Mouse (Mus musculus): ENCODE results near the gene Exd2.
A peak's percentile ranks its signal among the peaks of the same experiment; 100 is the strongest.

The Exd2 gene

DNA sequence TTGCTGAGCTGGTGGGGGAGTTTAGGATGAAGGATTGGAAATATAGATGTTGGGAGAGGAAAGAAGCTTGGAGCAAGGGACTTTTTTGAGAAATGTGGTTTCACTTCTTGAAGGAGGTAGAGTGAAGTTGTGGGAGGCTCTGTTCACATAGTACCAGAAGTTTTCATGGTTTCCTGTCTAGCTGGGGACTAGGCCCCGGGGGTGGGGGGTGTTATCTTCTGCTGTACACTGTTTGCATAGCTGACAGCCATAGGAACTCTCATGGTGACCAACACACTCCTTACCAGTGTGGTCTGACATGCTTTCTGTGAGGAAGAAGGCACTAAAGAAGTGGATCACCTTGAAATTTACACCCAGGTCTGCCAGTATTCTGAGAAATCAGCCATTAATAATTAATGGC, 32.8 kb downstream of the Exd2 start:
- DNase-seq (ENCODE audit: low spot score in 2 of 2), result no peak

DNA sequence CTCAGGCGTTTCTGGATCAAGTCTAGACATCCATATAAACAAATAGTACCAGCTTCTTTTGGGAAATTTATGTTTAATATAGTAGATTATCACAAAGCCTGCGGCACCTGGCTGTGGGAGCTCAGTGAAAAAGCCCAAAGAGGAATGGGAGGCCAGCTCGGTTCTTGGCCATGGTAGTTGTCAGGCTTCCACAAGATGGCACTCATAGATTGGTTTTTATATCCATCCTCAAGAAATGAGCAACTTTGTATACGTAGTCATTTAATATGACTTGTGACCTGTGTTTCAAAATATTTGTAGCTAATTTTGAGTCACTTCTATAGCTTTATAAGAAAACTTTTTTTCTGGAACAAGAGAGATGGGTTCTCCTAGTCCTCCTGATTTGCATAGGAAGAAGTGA, 35.5 kb downstream of the Exd2 start:
- DNase-seq (ENCODE audit: low spot score in 2 of 2), result no peak

DNA sequence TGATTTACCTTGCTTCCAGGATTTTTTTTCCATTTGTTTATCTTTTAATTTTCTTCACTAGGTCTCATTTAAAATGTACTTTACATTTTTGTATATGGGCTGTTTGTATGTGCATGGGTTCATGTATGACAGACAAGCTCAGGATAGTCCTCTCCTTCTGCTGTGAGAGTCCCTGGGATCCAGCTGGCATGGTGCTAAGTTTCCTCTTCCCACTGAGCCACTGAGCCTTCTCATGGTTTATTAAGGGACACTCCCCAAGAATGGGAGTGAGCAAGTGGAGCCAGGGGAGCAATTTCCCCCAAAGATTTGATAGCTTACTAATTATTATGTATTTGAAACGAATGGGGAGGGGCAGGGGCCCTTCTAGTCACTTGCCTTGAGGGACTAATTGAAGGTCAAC, 37.6 kb downstream of the Exd2 start:
- DNase-seq (ENCODE audit: low spot score in 2 of 2), result no peak

DNA sequence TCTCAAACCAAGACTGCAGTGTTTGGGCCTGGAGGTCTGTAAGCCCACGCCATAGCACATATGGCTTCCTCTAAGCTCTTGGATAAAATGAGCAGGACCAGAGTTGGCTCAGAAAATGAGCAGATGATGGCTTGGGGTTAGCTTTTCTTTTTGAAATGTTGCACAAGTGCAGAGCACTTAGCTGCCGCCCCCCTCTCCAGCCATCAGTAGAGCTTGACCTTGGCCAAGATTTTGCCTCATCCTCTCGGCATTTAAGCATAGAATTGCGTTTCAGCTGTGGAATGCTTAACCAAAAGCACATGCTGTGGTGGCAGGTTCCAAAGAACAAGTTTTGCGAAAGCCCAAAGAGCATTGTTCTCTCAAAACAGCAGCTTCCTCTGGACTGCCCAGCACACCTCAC, 41.8 kb downstream of the Exd2 start:
- no peak for DNase-seq (ENCODE audit: low spot score in 2 of 2)

DNA sequence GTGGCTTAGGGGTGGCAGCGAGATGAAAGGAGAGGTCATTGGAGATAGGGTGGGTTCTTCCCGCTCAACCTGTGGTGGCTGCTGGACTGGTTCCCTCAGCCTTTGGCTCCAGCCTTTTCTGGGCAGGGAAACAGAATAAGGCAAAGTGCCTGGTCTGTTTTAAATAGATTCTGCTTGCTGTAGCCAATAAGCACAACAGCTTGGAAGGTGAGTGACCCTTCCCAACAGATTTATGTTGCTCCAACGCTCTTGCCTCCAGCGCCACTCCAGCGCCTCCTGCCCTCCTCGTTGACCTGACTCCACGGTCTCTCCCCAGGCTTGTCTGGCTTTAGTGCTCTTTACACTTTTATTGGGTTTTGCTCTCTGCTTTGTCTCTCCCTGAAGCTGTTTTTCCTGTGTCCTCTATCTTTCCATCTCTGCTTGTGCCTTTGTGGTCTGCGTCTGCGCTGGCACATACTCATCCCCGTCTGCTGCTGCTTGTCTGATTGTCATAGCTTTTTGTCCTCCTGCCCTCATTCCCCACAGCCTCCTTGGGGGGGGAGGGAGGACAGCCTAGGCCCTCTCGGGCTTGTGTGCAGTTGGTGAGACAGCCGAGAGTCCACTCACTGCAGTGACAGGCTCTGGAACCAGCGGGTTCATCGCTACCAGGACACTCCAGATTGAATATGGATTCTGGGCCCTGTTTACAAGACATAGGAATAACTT, 44.3 kb downstream of the Exd2 start:
- DNase-seq (ENCODE audit: low spot score in 2 of 2), result no peak

DNA sequence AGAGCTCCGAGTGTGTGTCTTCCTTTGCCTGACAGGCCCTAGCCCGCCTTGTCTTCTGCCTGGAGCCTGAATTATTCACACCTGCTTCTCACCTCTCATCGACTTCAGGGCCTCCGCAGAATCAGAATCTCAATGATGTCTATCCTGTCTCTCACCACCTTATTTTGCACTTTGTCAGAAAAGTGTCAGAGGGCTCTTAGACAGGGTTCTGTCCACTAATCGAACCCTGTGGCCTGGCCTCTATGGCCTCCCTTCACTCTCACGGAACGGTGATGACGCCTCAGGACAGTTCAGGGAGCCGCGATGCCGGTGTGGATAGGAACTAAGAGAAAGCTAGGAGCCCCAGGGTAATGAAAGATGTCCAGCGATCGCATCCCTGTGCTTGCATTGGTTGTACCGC, 55.1 kb downstream of the Exd2 start, which contains the start of gene Galnt16:
Gene Galnt16 (plus strand): TSS at position 301 of the 400 bp plus-strand sequence.
- no peak for DNase-seq (ENCODE audit: low spot score in 2 of 2)

DNA sequence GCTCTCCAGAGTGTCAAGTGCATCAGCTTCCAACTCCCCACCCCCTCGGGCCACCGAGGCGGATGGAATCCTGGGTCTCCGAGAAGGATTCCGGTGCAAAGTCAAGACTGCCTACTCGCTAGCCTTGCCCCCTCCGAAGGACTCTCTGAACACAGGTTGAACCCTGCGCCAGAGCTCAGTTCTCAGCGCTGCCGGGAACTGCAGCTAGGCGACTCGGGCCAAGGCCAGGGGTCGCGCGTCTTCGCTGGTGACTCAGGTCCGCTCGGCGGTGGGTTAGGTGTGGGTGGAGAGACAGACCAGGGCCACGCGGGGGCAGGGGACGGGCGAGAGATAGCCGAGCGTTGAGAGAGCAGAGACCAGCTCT, 55.5 kb downstream of the Exd2 start:
- peak in 1 of 2 experiments; percentile 49 for DNase-seq (ENCODE audit: low spot score in 2 of 2)

DNA sequence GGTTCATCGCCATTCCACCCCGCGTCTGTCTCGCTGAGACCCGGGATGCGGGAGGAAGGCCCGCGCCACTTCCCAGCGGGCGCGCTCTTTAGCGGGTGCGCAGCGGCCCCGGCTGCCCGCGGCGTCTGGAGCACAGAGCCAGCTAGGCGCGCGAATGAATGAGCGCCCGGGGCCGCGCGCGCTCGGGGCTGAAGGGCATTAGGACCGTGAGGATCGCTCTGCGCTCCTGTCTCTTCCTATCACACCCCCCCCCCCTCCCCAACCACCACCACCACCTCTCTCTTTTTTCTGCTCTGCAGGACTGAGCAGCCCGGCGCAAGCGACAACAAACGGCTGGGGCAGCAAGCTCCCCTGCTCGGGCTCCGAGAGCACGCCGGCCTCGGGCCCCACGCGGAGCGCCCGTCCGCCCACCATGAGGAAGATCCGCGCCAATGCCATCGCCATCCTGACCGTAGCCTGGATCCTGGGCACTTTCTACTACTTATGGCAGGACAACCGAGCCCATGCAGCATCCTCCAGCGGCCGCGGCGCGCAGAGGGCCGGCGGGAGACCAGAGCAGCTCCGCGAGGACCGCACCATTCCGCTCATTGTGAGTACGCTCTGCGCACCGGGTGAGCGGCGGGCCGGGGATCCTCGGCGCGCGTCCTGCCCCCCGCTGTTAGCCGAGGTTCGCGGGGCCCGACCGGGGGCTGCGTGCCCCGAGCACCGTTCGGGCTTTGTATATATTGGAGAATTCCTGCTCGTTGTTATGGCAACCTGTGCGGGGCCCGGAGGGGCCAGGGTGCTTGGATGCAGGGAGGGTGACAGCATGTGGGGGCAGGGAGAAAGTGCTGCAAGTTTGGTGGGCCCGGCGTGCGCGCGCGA, 56.1 kb downstream of the Exd2 start:
- DNase-seq (ENCODE audit: low spot score in 2 of 2), result peak; percentile 79 to 81

DNA sequence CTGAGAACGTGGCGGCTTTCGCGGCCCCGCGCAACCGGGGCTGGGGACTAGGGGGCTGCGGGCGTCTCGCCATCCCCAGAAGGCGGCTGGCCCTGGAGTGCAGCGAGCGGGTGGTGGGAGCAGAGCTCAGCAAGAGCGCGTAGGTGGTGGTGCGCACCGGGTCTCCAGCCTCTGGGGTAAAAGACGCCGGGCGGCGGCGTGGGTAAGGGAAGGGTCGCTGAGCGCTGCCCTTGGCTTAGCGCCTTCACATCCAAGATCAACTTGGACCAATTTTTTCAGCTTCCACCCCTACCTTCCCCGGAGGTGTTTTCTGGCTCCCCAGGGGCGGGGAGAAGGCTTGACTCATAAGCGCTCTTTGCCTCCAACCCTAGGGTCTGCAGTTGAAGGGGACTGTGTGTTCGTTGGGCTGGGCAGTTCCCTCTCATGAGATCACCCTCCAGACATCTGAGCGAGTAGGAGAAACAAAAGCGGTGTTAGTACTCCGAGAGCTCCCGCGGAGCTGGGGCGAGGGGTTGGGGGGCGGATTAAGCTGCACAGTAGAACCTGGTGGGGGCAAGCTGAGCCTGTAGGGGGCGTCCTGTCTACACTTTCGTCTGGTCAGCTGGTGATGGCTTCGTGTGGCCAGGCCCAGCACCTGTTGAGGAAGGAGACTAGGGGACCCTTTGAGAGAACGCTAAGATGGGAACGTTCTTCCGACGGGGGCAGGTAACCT, 56.9 kb downstream of the Exd2 start:
- peak; percentile 74 to 81 for DNase-seq (ENCODE audit: low spot score in 2 of 2)

DNA sequence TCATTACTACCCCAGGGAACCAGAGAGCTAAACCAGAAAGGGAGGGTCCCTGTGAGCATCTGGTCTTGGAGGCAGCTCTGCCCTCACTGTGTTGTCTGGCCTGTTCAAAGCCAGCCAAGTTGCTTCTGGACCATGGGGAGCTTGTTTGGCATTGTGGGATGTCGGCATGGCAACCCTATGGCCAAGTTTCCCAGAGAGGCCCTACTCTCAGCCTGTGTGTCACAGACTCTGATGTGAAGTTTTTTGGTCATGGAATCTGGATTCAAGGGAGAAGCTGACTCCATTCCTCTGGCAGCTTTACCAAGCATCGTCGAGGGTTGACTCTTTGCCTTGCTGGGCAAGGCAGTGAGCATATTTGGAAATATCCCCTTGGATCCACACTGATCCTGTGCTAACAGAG, 59.1 kb downstream of the Exd2 start:
- peak; percentile 60 for DNase-seq (ENCODE audit: low spot score in 2 of 2)

DNA sequence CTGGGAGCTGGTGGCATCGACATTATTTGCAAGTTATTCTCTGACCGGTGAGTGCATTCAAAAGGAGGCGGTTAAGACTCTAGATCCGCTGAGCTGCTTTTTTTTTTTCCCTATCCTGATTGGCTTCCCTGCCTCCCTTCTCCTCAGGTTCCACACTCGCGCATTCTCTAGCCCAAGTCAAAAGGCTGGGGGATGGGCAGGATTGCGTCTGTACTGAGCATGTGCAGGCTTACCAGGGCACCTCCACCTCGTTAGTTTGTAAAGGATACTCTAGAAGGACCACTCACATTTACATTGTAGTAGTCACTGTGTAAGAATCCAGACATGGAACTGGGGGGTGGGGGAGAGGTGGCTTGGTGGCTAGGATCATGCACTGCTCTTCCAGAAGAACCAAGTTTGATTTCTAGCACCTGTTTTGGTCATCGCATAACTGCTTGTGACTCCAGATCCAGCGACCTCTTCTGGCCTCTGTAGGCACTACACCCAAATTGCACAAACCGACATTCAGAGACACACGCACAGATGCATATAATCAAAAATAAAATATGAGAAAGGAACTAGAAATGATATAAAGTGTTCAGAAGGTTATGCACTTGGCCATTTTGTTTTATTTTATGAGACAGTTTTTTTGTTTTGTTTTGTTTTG, 61.5 kb downstream of the Exd2 start:
- DNase-seq (ENCODE audit: low spot score in 2 of 2), result no peak

DNA sequence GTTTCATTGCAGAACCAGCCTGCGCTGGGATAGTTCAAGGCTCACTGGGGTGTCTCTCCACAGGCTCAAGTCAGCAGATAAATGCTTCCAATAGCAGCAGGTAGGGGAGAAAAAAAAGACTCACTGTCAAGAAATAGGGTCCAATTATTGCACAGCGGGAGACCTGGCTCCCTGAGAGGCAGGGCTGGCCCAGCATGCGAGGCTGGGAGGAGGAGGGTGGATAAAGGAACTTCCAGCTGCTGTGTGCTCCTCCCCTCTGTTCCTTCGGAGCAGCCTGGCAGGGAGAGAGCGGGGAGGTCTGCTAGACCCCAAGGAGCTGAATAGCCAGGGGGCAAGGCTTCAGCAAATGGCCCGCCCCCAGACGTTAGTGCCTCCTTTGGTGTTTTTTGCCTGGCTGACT, 62.6 kb downstream of the Exd2 start:
- peak; percentile 39 to 50 for DNase-seq (ENCODE audit: low spot score in 2 of 2)

DNA sequence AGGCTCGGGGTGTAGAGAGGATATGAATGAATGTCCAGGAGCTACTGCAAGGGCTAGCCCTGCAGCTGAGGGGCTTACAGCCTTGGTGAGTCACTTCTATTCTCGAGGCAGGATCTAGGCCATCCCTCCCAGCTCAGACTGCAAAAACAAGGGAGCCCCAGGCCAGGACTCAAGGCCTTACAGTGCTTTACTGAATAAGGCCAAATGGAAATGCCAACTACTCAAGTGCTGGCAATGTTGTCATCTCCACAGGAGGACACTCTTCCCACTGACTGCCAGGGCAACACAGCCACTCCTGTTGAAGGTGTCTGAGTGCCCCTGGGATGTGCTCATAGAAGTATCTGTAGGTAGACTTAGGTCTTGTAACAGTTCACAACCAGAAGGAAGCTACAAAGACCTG, 63.6 kb downstream of the Exd2 start:
- no peak for DNase-seq (ENCODE audit: low spot score in 2 of 2)

DNA sequence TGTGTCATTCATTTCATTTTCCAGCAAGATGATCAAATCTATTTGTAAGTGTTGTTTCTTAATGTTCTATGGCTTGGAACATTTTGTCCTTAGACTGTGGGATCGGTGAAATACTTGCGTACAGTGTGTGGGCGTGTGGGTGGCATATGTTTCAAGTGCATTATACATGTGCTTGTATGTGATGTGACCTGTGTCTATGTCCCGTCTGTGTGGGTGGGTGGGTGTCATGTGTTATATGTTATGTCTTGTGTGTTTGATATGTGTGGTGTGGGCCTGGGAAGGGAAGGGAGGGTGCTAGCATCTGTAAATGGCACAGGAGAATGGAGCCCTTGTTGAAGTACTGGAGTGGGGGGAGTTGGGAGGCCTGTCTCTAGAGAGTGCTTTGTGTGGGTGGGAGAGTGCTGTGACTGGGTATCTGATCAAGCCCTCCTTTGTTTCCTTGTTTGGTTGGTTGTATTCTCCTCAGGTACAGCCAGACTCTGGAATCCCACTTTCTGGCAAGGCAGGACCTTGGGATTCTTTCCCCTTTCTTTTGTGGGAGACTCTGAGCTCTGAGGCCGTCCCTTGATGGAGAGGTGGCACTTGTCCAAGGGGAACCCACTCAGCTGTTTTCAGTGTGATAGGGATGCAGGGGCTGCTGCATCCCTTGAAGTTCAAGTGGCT, 65.0 kb downstream of the Exd2 start:
- DNase-seq (ENCODE audit: low spot score in 2 of 2), result peak; percentile 44 to 56

DNA sequence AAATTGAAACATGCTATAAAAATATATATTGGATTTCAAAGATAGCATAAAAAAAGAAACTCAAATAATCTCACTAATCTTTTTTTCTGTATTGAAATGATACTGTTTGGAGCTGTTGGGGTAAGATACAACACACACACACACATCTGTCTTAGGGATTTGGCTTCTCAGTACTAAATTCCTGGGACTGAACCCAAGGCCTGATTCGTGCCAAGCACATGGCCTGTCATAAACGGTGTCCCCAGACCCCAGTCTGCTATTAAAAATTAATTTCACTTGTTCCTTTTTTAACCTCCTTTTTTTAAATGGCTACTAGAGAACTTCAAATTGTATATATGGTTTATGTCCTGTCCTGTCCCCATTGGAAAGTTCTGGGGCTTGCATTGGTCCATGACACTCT, 67.2 kb downstream of the Exd2 start:
- no peak for DNase-seq (ENCODE audit: low spot score in 2 of 2)

DNA sequence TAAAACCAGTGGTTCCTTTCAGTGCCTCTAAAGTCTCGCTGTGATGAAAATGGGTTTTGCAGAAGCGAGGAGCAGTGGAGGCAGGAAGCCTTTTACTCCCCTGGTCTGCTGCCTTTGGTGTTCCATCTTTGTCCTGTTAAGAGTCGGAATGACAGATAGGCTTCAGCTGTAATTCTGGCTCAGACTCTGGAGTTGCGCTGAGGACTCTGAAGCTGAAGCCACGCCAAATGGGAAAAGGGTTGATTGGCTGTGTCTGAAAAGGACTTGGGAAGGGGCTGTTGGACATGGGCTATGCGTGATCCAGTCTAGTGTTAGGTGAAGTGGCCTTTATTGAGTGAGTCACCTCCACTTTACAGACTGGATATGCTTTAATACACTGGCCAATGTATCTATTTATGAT, 67.7 kb downstream of the Exd2 start:
- DNase-seq (ENCODE audit: low spot score in 2 of 2), result no peak

DNA sequence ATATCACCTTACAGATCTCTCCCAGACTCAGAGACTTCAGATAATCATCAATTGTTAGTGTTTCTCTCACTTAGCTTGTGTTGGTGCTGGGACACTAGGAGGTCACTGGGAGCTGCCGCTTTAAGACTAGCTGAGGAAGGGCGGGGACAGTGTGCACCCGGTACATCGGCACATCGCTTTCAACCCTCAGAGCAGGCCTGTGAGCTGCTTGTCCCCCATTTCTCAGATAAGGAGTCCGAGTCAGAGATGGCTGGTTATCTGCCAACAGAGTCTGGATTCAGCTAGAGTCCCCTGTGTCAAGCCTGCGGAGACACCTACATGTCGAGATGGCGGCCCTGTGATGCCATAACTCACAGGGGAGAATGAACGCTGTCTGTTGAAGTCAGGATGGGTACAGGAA, 68.7 kb downstream of the Exd2 start:
- no peak for DNase-seq (ENCODE audit: low spot score in 2 of 2)

DNA sequence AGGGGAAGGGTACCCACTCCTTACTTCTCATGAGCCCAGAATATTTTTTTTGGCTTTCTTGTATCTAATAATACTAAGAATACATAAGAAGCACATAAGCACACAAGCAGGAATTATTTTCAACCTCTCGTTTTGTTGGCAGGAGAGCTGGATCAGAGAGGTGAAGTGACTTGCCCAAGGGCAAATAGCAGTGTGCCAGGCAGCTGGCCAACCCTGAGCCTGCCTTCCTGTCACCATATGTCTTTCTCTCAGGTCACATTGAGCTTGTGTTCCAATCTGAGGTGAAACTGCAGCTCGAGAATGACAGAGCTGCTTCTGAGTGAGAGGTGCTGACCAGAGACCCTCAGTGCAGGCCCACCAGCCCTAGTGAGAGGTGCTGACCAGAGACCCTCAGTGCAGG, 71.0 kb downstream of the Exd2 start:
- no peak for DNase-seq (ENCODE audit: low spot score in 2 of 2)

DNA sequence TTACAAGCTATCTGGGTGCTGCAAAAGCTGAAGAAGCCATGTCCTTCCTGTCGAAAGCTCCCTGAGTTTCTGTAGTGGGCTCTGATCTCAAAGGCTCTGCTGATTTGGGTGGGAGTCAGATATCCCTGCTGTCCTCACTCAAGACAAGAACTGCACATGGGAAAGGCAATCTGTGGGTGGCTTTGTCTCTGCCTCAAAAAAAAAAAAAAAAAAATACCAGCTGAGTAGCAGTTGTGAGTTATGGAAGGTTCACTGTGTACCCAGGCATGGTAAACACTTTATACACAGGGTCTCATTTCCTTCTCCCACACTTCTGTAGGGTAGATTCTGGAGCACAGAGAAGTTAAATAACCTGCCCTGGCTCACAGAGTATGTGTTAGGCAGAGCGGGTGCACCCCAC, 74.4 kb downstream of the Exd2 start:
- no peak for DNase-seq (ENCODE audit: low spot score in 2 of 2)

DNA sequence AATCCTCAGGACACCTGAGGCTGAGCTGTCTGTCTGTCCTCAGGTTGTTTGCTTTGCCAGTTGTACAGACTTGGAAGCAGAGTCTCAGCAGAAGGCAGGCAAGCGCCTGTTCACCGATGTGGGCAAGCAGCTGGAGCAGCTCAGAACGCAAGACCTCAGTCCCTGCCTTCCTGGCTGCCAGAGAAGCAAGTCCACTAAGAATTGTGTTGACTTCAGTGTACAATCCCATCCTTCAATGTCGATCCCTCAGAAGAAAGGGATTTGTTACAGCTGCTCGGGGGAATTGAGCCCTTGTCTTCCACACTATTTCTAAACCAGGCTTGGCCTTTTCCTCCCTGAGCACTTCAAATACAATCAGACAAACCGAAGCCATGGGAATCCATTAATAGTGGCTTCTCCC, 75.4 kb downstream of the Exd2 start:
- DNase-seq (ENCODE audit: low spot score in 2 of 2), result no peak

DNA sequence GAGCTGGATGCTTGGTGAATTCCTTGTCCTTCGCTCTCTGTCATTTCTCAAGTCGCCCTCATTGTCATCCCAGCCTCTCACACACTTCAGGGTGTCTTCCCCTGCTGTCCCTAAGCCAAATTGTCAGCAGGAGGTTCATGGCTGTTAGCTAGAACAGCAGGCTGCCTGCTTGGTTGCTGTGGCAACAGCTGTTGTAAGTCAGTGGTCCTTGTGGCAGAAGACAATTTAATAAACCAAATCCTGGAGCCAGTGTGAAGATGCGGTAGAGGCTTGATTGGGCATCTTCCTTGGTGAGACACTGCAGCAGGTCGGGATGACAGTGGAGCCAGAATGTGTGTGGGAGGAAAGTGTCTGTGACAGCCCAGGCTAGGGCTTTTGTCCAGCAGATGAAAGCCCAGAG, 82.4 kb downstream of the Exd2 start:
- DNase-seq (ENCODE audit: low spot score in 2 of 2), result peak; percentile 54 to 74

DNA sequence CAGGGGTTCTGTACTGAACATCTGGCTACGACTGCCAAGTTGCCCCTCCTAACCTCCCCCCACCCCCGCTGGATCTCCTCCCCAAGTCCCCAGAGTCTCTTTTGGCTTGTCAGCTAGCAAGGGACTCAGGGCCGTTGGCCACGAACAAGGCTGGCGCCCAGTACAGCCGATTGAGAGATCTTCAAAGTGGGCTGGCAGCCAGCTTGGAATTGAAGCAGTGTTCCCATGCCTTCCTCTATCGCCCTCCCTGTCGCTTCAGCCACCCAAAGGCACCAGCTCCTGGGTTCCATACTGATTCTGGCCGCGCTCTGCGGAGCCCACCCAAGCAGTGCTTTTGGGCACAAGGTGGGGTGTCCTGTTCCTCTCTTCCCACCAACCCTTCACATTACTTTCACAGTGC, 86.8 kb downstream of the Exd2 start:
- DNase-seq (ENCODE audit: low spot score in 2 of 2), result peak; percentile 76 to 81
